Mouse (Mus musculus) left cerebral cortex, adult 18-20 months (tissue): ENCODE measurements around the gene Hoxb2. TPM values are rescaled to one million over a fixed set of nuclear protein-coding genes. Genes with fewer than 3 reads are reported as not detected.

Source experiments
- DNase-seq, 2 experiments: peaks; one replicate each; pipeline ENCODE4 v3.0.0; 2021 to 2022; ENCODE audit warnings: low spot score in 2 of 2, mixed read lengths in 1 of 2
- microRNA-seq, 2 experiments: library from miRNA; unstranded; fragments of <30 nt; microRNA quantifications; one replicate each; pipeline ENCODE4 v1.2.0; 2021
- total RNA-seq, 2 experiments: library from RNA; stranded (reverse); gene quantifications; 2 replicates each; pipeline ENCODE4 v1.2.3; 2021

Hoxb2 gene
- total RNA-seq, 2 experiments from 2014 or later, result not detected

DNA sequence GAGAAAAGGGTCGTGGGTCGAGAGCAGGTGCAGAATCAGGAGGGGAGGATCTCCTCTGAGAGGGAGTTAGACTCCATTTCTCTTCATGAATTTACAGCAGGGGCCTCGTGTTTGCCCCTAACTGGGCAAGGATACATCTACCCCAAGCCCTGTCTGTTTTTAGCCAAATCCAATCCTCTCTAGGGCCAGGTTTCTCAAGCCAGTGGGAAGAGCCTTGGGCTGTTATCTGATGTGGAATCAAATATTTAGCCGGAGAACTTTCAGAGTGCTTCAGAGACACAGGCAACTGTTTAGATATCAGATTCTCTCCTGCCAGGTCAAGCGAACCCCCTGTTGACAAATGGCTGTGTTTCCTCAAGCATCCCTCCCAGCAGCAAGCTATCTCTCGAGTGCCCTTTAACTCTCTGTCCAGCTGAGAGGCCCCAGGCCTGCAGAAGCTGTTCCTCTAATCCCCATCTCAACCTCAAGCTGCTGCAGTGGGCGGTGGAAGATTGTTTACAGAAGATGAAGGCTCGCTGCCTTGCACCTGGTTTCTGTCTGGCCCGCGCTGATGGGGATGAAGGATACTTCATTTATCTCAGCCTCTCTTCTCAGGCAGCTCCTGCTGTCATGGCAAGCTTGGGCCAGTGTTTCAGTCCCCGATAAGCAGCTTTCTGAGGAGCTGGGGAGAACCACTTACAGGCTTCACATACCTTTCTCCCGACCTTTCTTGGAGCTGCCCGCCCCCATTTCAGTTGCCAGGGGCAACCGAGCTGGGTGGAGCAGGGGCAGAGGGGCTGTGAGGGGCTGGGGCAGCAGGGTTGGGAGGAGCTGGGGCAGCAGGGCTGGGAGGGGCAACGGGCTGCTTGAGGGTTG lies 46.7 kb downstream of the Hoxb2 start:
- DNase-seq, result no peak

GRCm38 (mm10) chr11:96397806-96398335 lies 47.5 kb downstream of the Hoxb2 start:
- no peak for DNase-seq

GRCm38 (mm10) chr11:96399923-96400322 lies 49.6 kb downstream of the Hoxb2 start:
- DNase-seq, result no peak

Small RNA genes lying within 50 kb of the gene (microRNA-seq; reads per million reads assigned to microRNA genes)
- 9.2 to 20.1 reads per million in 2 experiments for gene Mir10a

Other genes starting within 250 kb of the Hoxb2 start
- gene Calcoco2, start 238.6 kb upstream of the Hoxb2 start, total RNA-seq, result not detected
- under 1 TPM in 1 of 2 experiments, not detected in 1; 0.12 TPM for gene Ttll6, start 216.7 kb upstream of the Hoxb2 start, total RNA-seq
- gene Hoxb13, start 156.2 kb upstream of the Hoxb2 start, total RNA-seq, result not detected
- not detected for gene Hoxb9, start 79.1 kb upstream of the Hoxb2 start, total RNA-seq
- not detected for gene Hoxb8, start 68.6 kb upstream of the Hoxb2 start, total RNA-seq
- not detected for gene Hoxb7, start 63.9 kb upstream of the Hoxb2 start, total RNA-seq
- gene Hoxb6, start 58.0 kb upstream of the Hoxb2 start, total RNA-seq, result not detected
- gene Hoxb5, start 47.2 kb upstream of the Hoxb2 start, total RNA-seq, result not detected
- not detected for gene Hoxb4, start 32.3 kb upstream of the Hoxb2 start, total RNA-seq
- not detected for gene Hoxb3, start 27.2 kb upstream of the Hoxb2 start, total RNA-seq
- not detected for gene Hoxb1, start 15.2 kb downstream of the Hoxb2 start, total RNA-seq
- gene Skap1, start 114.1 kb downstream of the Hoxb2 start, total RNA-seq, result 1 to 10 TPM; 1.9 to 2.1 TPM